Mouse (Mus musculus): ENCODE measurements around the gene Lsg1. TPM values are rescaled to one million over a fixed set of nuclear protein-coding genes. Genes with fewer than 3 reads are reported as not detected.

Gene Lsg1
- 23.1 and 24.5 TPM in 2 replicates for polyA plus RNA-seq (2015; fragmentation: Nextera tagmentation; extraction: Ambion mirVana)

DNA sequence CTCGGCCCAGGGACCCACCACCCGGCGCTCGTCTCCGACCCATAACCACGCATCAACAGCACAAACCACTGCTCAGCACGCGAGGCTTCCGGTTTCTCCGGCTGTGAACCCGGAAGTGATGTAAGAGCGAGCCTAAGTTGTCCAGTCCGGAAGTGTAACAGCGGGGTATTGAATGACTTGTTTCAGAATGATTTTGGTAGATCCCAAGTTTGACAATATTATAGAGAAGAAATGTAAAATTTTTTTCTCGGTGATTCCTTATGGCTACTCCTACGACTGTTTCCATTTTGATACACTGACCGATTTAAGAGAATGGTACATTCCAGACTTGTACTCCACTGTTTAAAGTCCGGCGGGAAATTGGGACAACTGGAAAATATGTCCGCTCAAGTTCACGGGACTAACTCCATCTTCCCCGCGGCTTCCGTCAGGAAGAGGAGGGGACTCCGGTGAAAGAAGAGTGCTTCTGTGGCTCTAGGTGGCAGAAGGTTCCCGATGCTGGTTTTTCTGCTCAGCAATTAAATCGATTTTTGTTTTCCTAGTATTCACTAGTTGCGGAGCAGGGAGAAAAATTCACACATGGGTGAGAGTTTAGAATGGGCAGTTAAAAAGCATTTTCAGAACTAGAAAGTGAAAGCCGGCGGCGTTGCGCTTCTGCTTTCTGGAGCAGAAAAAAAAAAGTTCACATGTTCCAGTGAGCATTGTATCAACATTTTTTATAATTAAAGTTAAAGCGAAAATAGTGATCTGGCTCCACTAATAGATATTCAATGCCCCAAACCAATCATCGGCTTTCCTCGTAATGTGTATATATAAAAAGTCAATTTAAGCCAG, at the start of gene Lsg1:
TSS of gene Lsg1 (minus strand) at position 99 of the 834 bp plus-strand sequence.
- peak within 1 kb of the TSS; percentile 73 for H3K4me2 ChIP-seq (replicated peaks; ENCODE audit: low read depth)
- peaks cover 24% of the 10 kb centered on the region for H3K36me3 ChIP-seq (ENCODE audit: control insufficient read depth, insufficient read depth)
- peak within 1 kb of the TSS; percentile 47; the same call in 1 of the 2 replicates for H3K27ac ChIP-seq (ENCODE audit: low read depth, low read length)
- no peaks in the 10 kb centered on the region for H3K9me3 ChIP-seq (ENCODE audit: control insufficient read depth)
- peak; percentile 65 for TF ChIP-seq CTCF (IDR thresholded peaks at IDR 0.05; ENCODE audit: low read depth)
- 0 out of 2 replicates have a peak, but pooled peaks cover 3% of the 10 kb centered on the region for H3K4me1 ChIP-seq (replicated peaks; ENCODE audit: control insufficient read depth, insufficient read depth, low read length)
- 2% methylated on average over 35 of the region's 35 CpGs for WGBS
- H3K9ac ChIP-seq (ENCODE audit: low read depth, low read length): peak within 1 kb of the TSS; percentile 62
- peak; percentile 93 for ATAC-seq
- peak within 1 kb of the TSS; percentile 68 for H3K4me3 ChIP-seq (ENCODE audit: low read depth, low read length)
- H3K27me3 ChIP-seq (replicated peaks; ENCODE audit: control insufficient read depth, insufficient read depth, low read length): no peaks in the 10 kb centered on the region

- Histone ChIP-seq H3K4me1 (replicated peaks; ENCODE audit: control insufficient read depth, insufficient read depth, low read length) (no peaks in the 10 kb centered on the region), H3K36me3 (ENCODE audit: control insufficient read depth, insufficient read depth) (no peaks in the 10 kb centered on the region), H3K9ac (ENCODE audit: low read depth, low read length) (no peak overlapping the region), H3K4me2 (replicated peaks; ENCODE audit: low read depth) (no peak overlapping the region), H3K27ac (ENCODE audit: low read depth, low read length) (no peak overlapping the region), H3K9me3 (ENCODE audit: control insufficient read depth) (no peaks in the 10 kb centered on the region), H3K4me3 (ENCODE audit: low read depth, low read length) (no peak overlapping the region), H3K27me3 (replicated peaks; ENCODE audit: control insufficient read depth, insufficient read depth, low read length) (no peaks in the 10 kb centered on the region)
- TF ChIP-seq CTCF (IDR thresholded peaks at IDR 0.05; ENCODE audit: low read depth): no peak
- 37% methylated on average over 8 of the region's 8 CpGs for WGBS
- 0 out of 2 replicates have a peak, but pooled peaks have one; percentile 16 for ATAC-seq
Observed at GRCm38 (mm10) chr16:30633906-30634746, 46.7 kb upstream of the Lsg1 start.

- Histone ChIP-seq H3K27ac (ENCODE audit: low read depth, low read length) (no peak overlapping the region), H3K9ac (ENCODE audit: low read depth, low read length) (no peak overlapping the region), H3K36me3 (ENCODE audit: control insufficient read depth, insufficient read depth) (no peaks in the 10 kb centered on the region), H3K4me2 (replicated peaks; ENCODE audit: low read depth) (no peak overlapping the region), H3K4me1 (replicated peaks; ENCODE audit: control insufficient read depth, insufficient read depth, low read length) (no peaks in the 10 kb centered on the region), H3K27me3 (replicated peaks; ENCODE audit: control insufficient read depth, insufficient read depth, low read length) (no peaks in the 10 kb centered on the region), H3K9me3 (ENCODE audit: control insufficient read depth) (no peaks in the 10 kb centered on the region), H3K4me3 (ENCODE audit: low read depth, low read length) (no peak overlapping the region)
- no peak for ATAC-seq
- TF ChIP-seq CTCF (IDR thresholded peaks at IDR 0.05; ENCODE audit: low read depth): no peak
- 92% methylated on average over 5 of the region's 5 CpGs for WGBS
Observed at GRCm38 (mm10) chr16:30629509-30629908, 42.1 kb upstream of the Lsg1 start.

DNA sequence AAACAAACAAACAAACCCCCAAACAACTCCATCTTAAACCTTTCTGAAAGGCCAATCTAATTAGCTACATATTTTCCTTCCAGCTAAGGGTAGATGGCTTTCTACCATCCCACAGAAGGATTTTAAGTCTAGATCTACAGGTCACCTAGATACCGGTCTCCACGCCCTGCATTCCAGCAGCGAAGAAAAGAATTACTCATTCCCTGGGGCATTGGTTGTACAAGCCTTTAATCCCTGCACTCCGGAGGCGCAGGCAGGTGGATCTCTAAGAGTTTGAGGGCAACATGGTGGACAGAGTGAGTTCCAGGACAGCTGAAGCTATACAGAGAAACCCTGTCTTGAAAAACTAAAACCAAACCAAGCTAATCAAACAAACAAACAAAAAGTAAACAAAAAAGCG, 41.0 kb upstream of the Lsg1 start:
- H3K27ac ChIP-seq (ENCODE audit: low read depth, low read length): no peak overlapping the region
- TF ChIP-seq CTCF (IDR thresholded peaks at IDR 0.05; ENCODE audit: low read depth): no peak
- WGBS: 36% methylated on average over 6 of the region's 6 CpGs
- H3K4me3 ChIP-seq (ENCODE audit: low read depth, low read length): no peak overlapping the region
- no peak overlapping the region for H3K9ac ChIP-seq (ENCODE audit: low read depth, low read length)
- no peaks in the 10 kb centered on the region for H3K27me3 ChIP-seq (replicated peaks; ENCODE audit: control insufficient read depth, insufficient read depth, low read length)
- no peak overlapping the region for H3K4me2 ChIP-seq (replicated peaks; ENCODE audit: low read depth)
- H3K36me3 ChIP-seq (ENCODE audit: control insufficient read depth, insufficient read depth): no peaks in the 10 kb centered on the region
- no peaks in the 10 kb centered on the region for H3K4me1 ChIP-seq (replicated peaks; ENCODE audit: control insufficient read depth, insufficient read depth, low read length)
- no peak for ATAC-seq
- H3K9me3 ChIP-seq (ENCODE audit: control insufficient read depth): no peaks in the 10 kb centered on the region

DNA sequence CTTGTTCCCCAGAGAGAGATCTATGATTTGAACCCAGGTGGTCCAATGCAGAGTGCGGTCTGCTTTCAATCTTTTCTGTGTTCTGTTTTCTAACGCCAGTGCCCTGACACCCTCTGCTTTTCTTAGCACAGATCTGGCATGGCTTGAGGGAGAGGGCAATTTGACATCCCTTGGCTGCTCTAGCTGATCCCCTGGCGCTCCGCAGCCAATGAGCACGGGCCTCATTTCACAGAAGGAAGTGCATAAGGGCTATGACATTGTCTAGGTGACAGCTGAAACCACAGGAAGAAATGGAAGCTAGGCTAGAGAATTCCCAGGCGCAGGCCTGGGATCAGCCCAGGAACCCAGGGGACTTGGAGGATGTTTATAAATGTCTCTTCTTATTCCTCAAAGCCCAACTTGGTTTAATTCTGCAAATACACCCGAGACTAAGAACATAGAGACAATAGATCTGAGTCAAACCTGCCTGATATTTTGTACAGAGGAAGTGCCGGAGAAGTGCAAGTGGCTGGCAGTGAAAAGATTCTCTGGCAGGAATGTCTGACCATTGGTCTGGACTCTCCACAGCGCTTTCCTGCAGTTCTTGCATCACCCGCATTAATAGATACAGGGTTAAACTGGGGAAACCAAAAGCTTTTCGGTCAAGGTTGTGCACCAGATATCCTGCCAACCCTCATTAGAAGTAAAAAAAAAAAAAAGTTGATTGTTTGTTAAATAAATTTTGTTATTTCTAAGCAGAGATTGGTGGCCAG, 40.4 kb upstream of the Lsg1 start:
- no peak for ATAC-seq
- no peak overlapping the region for H3K4me2 ChIP-seq (replicated peaks; ENCODE audit: low read depth)
- H3K9ac ChIP-seq (ENCODE audit: low read depth, low read length): no peak overlapping the region
- no peaks in the 10 kb centered on the region for H3K9me3 ChIP-seq (ENCODE audit: control insufficient read depth)
- WGBS: 60% methylated on average over 11 of the region's 11 CpGs
- no peak for TF ChIP-seq CTCF (IDR thresholded peaks at IDR 0.05; ENCODE audit: low read depth)
- no peaks in the 10 kb centered on the region for H3K4me1 ChIP-seq (replicated peaks; ENCODE audit: control insufficient read depth, insufficient read depth, low read length)
- H3K27ac ChIP-seq (ENCODE audit: low read depth, low read length): no peak overlapping the region
- no peak overlapping the region for H3K4me3 ChIP-seq (ENCODE audit: low read depth, low read length)
- H3K27me3 ChIP-seq (replicated peaks; ENCODE audit: control insufficient read depth, insufficient read depth, low read length): no peaks in the 10 kb centered on the region
- H3K36me3 ChIP-seq (ENCODE audit: control insufficient read depth, insufficient read depth): no peaks in the 10 kb centered on the region

Measured in intestine, postnatal 0 days (tissue).